Mouse (Mus musculus): Measurements from ENCODE around the gene Hnrnpu. TPM values are rescaled to one million over a fixed set of nuclear protein-coding genes. Genes with fewer than 3 reads are reported as not detected.

Hnrnpu gene
- total and polyA plus RNA-seq, 3 experiments, result 27.3 to 176 (median 167) TPM

- intact Hi-C loops (cut with DNase I), result no loop called here
- Histone ChIP-seq H3K79me2 (replicated peaks; ENCODE audit: control insufficient read depth, insufficient read depth, low read length) (no peaks in the 10 kb centered on the region), H3K27ac (no peak overlapping the region), H3K4me1 (ENCODE audit: control insufficient read depth, insufficient read depth, low read length) (peaks cover 2% of the 10 kb centered on the region), H3K36me3 (ENCODE audit: control insufficient read depth, insufficient read depth, low read length) (no peaks in the 10 kb centered on the region; the same call in 1 of the 2 replicates), H3K27me3 (ENCODE audit: control insufficient read depth, insufficient read depth, low read length) (no peaks in the 10 kb centered on the region), H3K9ac (ENCODE audit: low read depth, low read length) (no peak overlapping the region), H3K4me3 (no peak overlapping the region)
- no peak for TF ChIP-seq EP300 (IDR thresholded peaks at IDR 0.05; ENCODE audit: insufficient read depth, low read depth, low read length)
- no peak for TF ChIP-seq POLR2A (IDR thresholded peaks at IDR 0.05; ENCODE audit: insufficient read depth, low read depth, low read length)
- TF ChIP-seq CTCF (IDR thresholded peaks at IDR 0.05), result no peak
- WGBS, result 74% methylated on average over 5 of the region's 5 CpGs
- DNase-seq, result no peak
These were observed 5.0 kb upstream of the Hnrnpu start for GRCm38 (mm10) chr1:178342612-178343011.

- Histone ChIP-seq H3K4me3 (no peak overlapping the region), H3K36me3 (ENCODE audit: control insufficient read depth, insufficient read depth, low read length) (no peaks in the 10 kb centered on the region; the same call in 1 of the 2 replicates), H3K79me2 (replicated peaks; ENCODE audit: control insufficient read depth, insufficient read depth, low read length) (peaks cover 1% of the 10 kb centered on the region), H3K27ac (no peak overlapping the region), H3K4me1 (ENCODE audit: control insufficient read depth, insufficient read depth, low read length) (peaks cover 2% of the 10 kb centered on the region), H3K9ac (ENCODE audit: low read depth, low read length) (no peak overlapping the region), H3K27me3 (ENCODE audit: control insufficient read depth, insufficient read depth, low read length) (no peaks in the 10 kb centered on the region)
- TF ChIP-seq CTCF (IDR thresholded peaks at IDR 0.05) (no peak), POLR2A (IDR thresholded peaks at IDR 0.05; ENCODE audit: insufficient read depth, low read depth, low read length) (no peak), EP300 (IDR thresholded peaks at IDR 0.05; ENCODE audit: insufficient read depth, low read depth, low read length) (no peak)
- WGBS, result 72% methylated on average over 1 of the region's 1 CpGs
- intact Hi-C loops (cut with DNase I), result no loop called here
- no peak for DNase-seq
These were observed 4.5 kb upstream of the Hnrnpu start for GRCm38 (mm10) chr1:178342063-178342462.

GRCm38 (mm10) chr1:178341435-178341834, 3.8 kb upstream of the Hnrnpu start:
- peaks cover 2% of the 10 kb centered on the region for H3K4me1 ChIP-seq (ENCODE audit: control insufficient read depth, insufficient read depth, low read length)
- peaks cover 5% of the 10 kb centered on the region for H3K79me2 ChIP-seq (replicated peaks; ENCODE audit: control insufficient read depth, insufficient read depth, low read length)
- H3K27ac ChIP-seq, result no peak overlapping the region
- no peak for DNase-seq
- no peak overlapping the region for H3K4me3 ChIP-seq
- H3K36me3 ChIP-seq (ENCODE audit: control insufficient read depth, insufficient read depth, low read length), result no peaks in the 10 kb centered on the region; the same call in 1 of the 2 replicates
- WGBS, result 92% methylated on average over 3 of the region's 3 CpGs
- TF ChIP-seq POLR2A (IDR thresholded peaks at IDR 0.05; ENCODE audit: insufficient read depth, low read depth, low read length), result no peak
- no peak for TF ChIP-seq CTCF (IDR thresholded peaks at IDR 0.05)
- TF ChIP-seq EP300 (IDR thresholded peaks at IDR 0.05; ENCODE audit: insufficient read depth, low read depth, low read length), result no peak
- intact Hi-C loops (cut with DNase I), result no loop called here
- H3K9ac ChIP-seq (ENCODE audit: low read depth, low read length), result no peak overlapping the region
- no peaks in the 10 kb centered on the region for H3K27me3 ChIP-seq (ENCODE audit: control insufficient read depth, insufficient read depth, low read length)

- intact Hi-C loops (cut with DNase I), result no loop called here
- Histone ChIP-seq H3K36me3 (ENCODE audit: control insufficient read depth, insufficient read depth, low read length) (peaks cover 7% of the 10 kb centered on the region), H3K27ac (peak overlapping the region; percentile 64), H3K4me1 (ENCODE audit: control insufficient read depth, insufficient read depth, low read length) (peaks cover 2% of the 10 kb centered on the region), H3K4me3 (no peak overlapping the region), H3K27me3 (ENCODE audit: control insufficient read depth, insufficient read depth, low read length) (no peaks in the 10 kb centered on the region), H3K9ac (ENCODE audit: low read depth, low read length) (no peak overlapping the region), H3K79me2 (replicated peaks; ENCODE audit: control insufficient read depth, insufficient read depth, low read length) (peaks cover 8% of the 10 kb centered on the region)
- TF ChIP-seq EP300 (IDR thresholded peaks at IDR 0.05; ENCODE audit: insufficient read depth, low read depth, low read length), result no peak
- TF ChIP-seq CTCF (IDR thresholded peaks at IDR 0.05), result no peak
- TF ChIP-seq POLR2A (IDR thresholded peaks at IDR 0.05; ENCODE audit: insufficient read depth, low read depth, low read length), result no peak
- 52% methylated on average over 2 of the region's 2 CpGs for WGBS
- no peak for DNase-seq
These were observed 2.6 kb upstream of the Hnrnpu start for GRCm38 (mm10) chr1:178340213-178340612.

- peak overlapping the region; percentile 99 for H3K27ac ChIP-seq
- peak overlapping the region; percentile 99 for H3K4me3 ChIP-seq
- intact Hi-C loops (cut with DNase I), result loop anchor here (1.0 kb wide), 1 partner anchor 111 kb away; no protein-coding TSS in a partner anchor
- H3K9ac ChIP-seq (ENCODE audit: low read depth, low read length), result peak overlapping the region; percentile 68
- 11% methylated on average over 6 of the region's 6 CpGs for WGBS
- H3K36me3 ChIP-seq (ENCODE audit: control insufficient read depth, insufficient read depth, low read length), result peaks cover 24% of the 10 kb centered on the region
- TF ChIP-seq EP300 (IDR thresholded peaks at IDR 0.05; ENCODE audit: insufficient read depth, low read depth, low read length), result no peak
- no peak for TF ChIP-seq POLR2A (IDR thresholded peaks at IDR 0.05; ENCODE audit: insufficient read depth, low read depth, low read length)
- TF ChIP-seq CTCF (IDR thresholded peaks at IDR 0.05), result no peak
- no peaks in the 10 kb centered on the region for H3K27me3 ChIP-seq (ENCODE audit: control insufficient read depth, insufficient read depth, low read length)
- peaks cover 8% of the 10 kb centered on the region for H3K79me2 ChIP-seq (replicated peaks; ENCODE audit: control insufficient read depth, insufficient read depth, low read length)
- DNase-seq, result peak; percentile 38 to 54
- H3K4me1 ChIP-seq (ENCODE audit: control insufficient read depth, insufficient read depth, low read length), result peaks cover 8% of the 10 kb centered on the region
These were observed 683 bp upstream of the Hnrnpu start for GRCm38 (mm10) chr1:178338318-178338641.

- peak; percentile 66 to 68 for DNase-seq
- under 1% methylated on average over 85 of the region's 89 CpGs for WGBS
- Histone ChIP-seq H3K79me2 (replicated peaks; ENCODE audit: control insufficient read depth, insufficient read depth, low read length) (peaks cover 8% of the 10 kb centered on the region), H3K4me1 (ENCODE audit: control insufficient read depth, insufficient read depth, low read length) (peaks cover 11% of the 10 kb centered on the region), H3K27ac (peak overlapping the region; percentile 99), H3K9ac (ENCODE audit: low read depth, low read length) (peak overlapping the region; percentile 100), H3K4me3 (peak overlapping the region; percentile 99), H3K27me3 (ENCODE audit: control insufficient read depth, insufficient read depth, low read length) (no peaks in the 10 kb centered on the region), H3K36me3 (ENCODE audit: control insufficient read depth, insufficient read depth, low read length) (peaks cover 38% of the 10 kb centered on the region)
- TF ChIP-seq EP300 (IDR thresholded peaks at IDR 0.05; ENCODE audit: insufficient read depth, low read depth, low read length) (no peak), CTCF (IDR thresholded peaks at IDR 0.05) (no peak), POLR2A (IDR thresholded peaks at IDR 0.05; ENCODE audit: insufficient read depth, low read depth, low read length) (no peak)
- intact Hi-C loops (cut with DNase I), result loop anchor here (1.0 to 2.0 kb wide), 3 partner anchors 18 to 69 kb away; partner anchors contain the start of genes Cox20 and Efcab2
These were observed 668 bp downstream of the Hnrnpu start for GRCm38 (mm10) chr1:178336777-178337481.
